Mouse (Mus musculus) cortical plate, adult 2 months (tissue): ENCODE data around the gene Rcbtb2.

Source experiments
- CTCF ChIP-seq: fragments of 200-500 bp; IDR thresholded peaks from 2 replicates; pipeline ENCODE4 v1.5.1; 2011; ENCODE audit warnings: mild to moderate bottlenecking, control low read depth, low read length; ENCODE audit not compliant: insufficient read depth; ENCODE audit errors: extremely low read depth
- POLR2A ChIP-seq: fragments of 200-500 bp; IDR thresholded peaks from 2 replicates; pipeline ENCODE4 v1.6.1; 2011; ENCODE audit warnings: mild to moderate bottlenecking, low read length, control low read depth; ENCODE audit not compliant: insufficient read depth; ENCODE audit errors: extremely low read depth

DNA sequence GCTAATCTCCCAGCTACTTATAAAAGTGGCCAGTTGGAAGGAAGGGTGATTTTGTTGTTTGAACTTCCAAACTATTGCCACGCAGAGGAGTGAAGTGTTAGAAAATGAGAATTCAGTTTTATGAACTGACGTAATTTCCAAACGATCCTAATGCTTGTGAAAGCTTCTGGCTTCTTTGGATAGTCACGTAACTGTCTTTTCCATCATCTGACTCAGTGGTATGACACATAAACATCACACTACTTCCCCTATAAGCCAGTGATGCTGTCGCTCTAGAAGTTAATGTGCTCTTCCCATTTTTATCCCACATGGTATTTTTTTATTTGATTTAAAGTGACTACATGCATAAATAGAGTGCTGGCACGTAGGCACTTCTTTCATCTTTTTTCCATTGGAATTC is 45.8 kb downstream of the Rcbtb2 start:
- TF ChIP-seq CTCF: no peak
- no peak for TF ChIP-seq POLR2A
